18 mouse cellular contexts compared by ENCODE assay signal in the genomic region with DNA sequence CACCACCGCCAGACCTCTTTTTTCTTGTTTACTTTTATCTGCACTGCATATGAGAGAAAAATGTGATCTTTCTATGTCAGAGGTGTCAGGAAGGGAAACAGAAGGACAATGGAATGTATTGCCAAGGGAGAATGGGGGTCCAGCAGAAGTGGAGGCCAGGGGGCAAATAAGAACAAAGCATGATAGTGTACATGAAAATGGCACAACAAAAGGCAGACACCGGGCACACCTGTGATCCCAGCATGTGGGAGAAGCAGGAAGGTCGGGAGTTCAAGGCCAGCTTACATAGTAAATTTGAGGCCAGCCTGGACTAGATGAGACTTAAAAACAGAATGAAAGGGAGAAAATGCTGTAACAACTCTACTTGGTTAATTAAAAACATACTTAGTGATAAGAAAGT.
"Had no signal": no experiment of that assay in that cellular context is flagged by ENCODE, and none has a peak within 500 bp of the region (broad histone marks: within the 10 kb centered on the region; RNA-seq: fewer than 3 reads in every experiment).

No protein-coding gene starts in this region.

- H3K36me3 ChIP-seq: midbrain, embryonic 15.5 days had no signal

- ATAC-seq: intestine, postnatal 0 days; midbrain, embryonic 15.5 days had no signal

- DNase-seq: kidney, adult 2 months; kidney, postnatal 36 days; layer of hippocampus, postnatal 36 days; lung, adult 18-20 months; right cerebral cortex, adult 18-20 months; right cerebral cortex, postnatal 14 days; right cerebral cortex, postnatal 4 days; thymus, postnatal 25 days had no signal

- H3K4me2 ChIP-seq: lung, embryonic 15.5 days; midbrain, embryonic 12.5 days; midbrain, embryonic 15.5 days; neural tube, embryonic 12.5 days; neural tube, embryonic 15.5 days; stomach, embryonic 15.5 days had no signal

- H3K27ac ChIP-seq: kidney, postnatal 0 days; left cerebral cortex, adult 2 months; lung, embryonic 15.5 days; macrophage; midbrain, embryonic 12.5 days; midbrain, embryonic 15.5 days; neural tube, embryonic 12.5 days; neural tube, embryonic 15.5 days; stomach, embryonic 15.5 days had no signal

- H3K9ac ChIP-seq: lung, embryonic 15.5 days; midbrain, embryonic 12.5 days; midbrain, embryonic 15.5 days; neural tube, embryonic 12.5 days; neural tube, embryonic 15.5 days; stomach, embryonic 15.5 days had no signal

- H3K4me3 ChIP-seq: left cerebral cortex, adult 2 months; lung, embryonic 15.5 days; midbrain, embryonic 12.5 days; midbrain, embryonic 15.5 days; neural tube, embryonic 12.5 days; neural tube, embryonic 15.5 days; stomach, embryonic 15.5 days had no signal

- H3K4me1 ChIP-seq: lung, embryonic 15.5 days; midbrain, embryonic 12.5 days; midbrain, embryonic 15.5 days; neural tube, embryonic 12.5 days; neural tube, embryonic 15.5 days; stomach, embryonic 15.5 days had no signal

- H3K27me3 ChIP-seq: lung, embryonic 15.5 days; midbrain, embryonic 12.5 days; midbrain, embryonic 15.5 days; neural tube, embryonic 12.5 days; neural tube, embryonic 15.5 days; stomach, embryonic 15.5 days had no signal

- H3K9me3 ChIP-seq: lung, embryonic 15.5 days; midbrain, embryonic 12.5 days; midbrain, embryonic 15.5 days; neural tube, embryonic 12.5 days; neural tube, embryonic 15.5 days; stomach, embryonic 15.5 days had no signal
